In the genomic region with DNA sequence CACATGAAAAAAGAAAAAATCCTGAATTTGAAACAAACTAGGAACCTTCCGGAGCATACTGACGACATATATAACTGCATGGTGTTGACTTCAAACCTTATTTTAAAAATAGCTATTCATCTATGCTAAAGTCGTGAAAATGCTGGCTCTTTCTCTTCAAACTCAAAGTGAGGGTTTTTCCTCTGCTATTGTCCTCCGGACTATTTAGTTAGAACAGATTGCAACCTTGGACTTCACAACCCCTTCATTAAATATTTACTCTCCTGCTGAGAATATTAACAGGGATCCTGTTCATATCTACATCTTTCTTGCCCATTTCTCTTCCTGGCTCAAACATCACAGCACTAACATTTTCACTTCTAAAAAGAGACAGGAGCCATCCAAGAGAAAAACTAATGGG, we compare ENCODE assay signal across 8 mouse cellular contexts.
A peak's percentile ranks its signal among the peaks of the same experiment; 100 is the strongest.
DNase-seq lines count a peak whose midpoint lies in the region; ATAC-seq and TF ChIP-seq lines count a peak whose summit lies in the region.

No protein-coding gene starts in this region.

- H3K9ac ChIP-seq in heart, embryonic 12.5 days: no peak overlapping the region
- H3K9ac ChIP-seq in forebrain, embryonic 13.5 days: peak overlapping the region; percentile 65
- peak overlapping the region; percentile 68 for H3K9ac ChIP-seq in liver, embryonic 14.5 days (replicated peaks)

- no peak for TF ChIP-seq CTCF in liver, embryonic 14.5 days (IDR thresholded peaks at IDR 0.05; ENCODE audit: low read depth)

- 5% methylated on average over 4 of the region's 4 CpGs for WGBS in heart, embryonic 12.5 days
- 3% methylated on average over 4 of the region's 4 CpGs for WGBS in forebrain, embryonic 13.5 days
- WGBS in liver, embryonic 14.5 days (ENCODE audit: insufficient replicate concordance): 3% methylated on average over 4 of the region's 4 CpGs

- DNase-seq in heart, postnatal 36 days: no peak
- DNase-seq in CD4-positive helper T cell, adult 2 months (ENCODE audit: low read depth, low spot score): peak; percentile 5
- no peak for DNase-seq in liver, embryonic 14.5 days (ENCODE audit: low read depth in 3 of 3, low spot score in 3 of 3)
- no peak for DNase-seq in frontal cortex, postnatal 36 days (ENCODE audit: low spot score in 2 of 2)
- DNase-seq in layer of hippocampus, adult 9-10 months (ENCODE audit: low spot score): no peak
- no peak for DNase-seq in thymus, postnatal 10 days (ENCODE audit: low spot score in 2 of 2)

- no peak for TF ChIP-seq EP300 in liver, embryonic 14.5 days (IDR thresholded peaks at IDR 0.05; ENCODE audit: low read depth)

- no peaks in the 10 kb centered on the region for H3K4me1 ChIP-seq in heart, embryonic 12.5 days (replicated peaks)
- H3K4me1 ChIP-seq in forebrain, embryonic 13.5 days: peaks cover 3% of the 10 kb centered on the region
- H3K4me1 ChIP-seq in liver, embryonic 14.5 days (replicated peaks; ENCODE audit: control insufficient read depth in 2 of 2, insufficient read depth in 2 of 2, low read length in 1 of 2): peaks cover 5 to 10% of the 10 kb centered on the region in 2 experiments; a peak in 2 of 4 replicates

- H3K9me3 ChIP-seq in heart, embryonic 12.5 days (replicated peaks): no peaks in the 10 kb centered on the region
- no peaks in the 10 kb centered on the region for H3K9me3 ChIP-seq in forebrain, embryonic 13.5 days (replicated peaks)
- no peaks in the 10 kb centered on the region for H3K9me3 ChIP-seq in liver, embryonic 14.5 days (ENCODE audit: control insufficient read depth, low read length)

- H3K4me2 ChIP-seq in heart, embryonic 12.5 days: peak overlapping the region; percentile 71
- H3K4me2 ChIP-seq in forebrain, embryonic 13.5 days: peak overlapping the region; percentile 61
- peak overlapping the region; percentile 64 for H3K4me2 ChIP-seq in liver, embryonic 14.5 days (ENCODE audit: low read depth)

- no peak for ATAC-seq in heart, embryonic 12.5 days (ENCODE audit: insufficient number of reproducible peaks, low FRiP score)
- ATAC-seq in forebrain, embryonic 13.5 days: no peak
- ATAC-seq in liver, embryonic 14.5 days (ENCODE audit: insufficient read depth): no peak

- H3K27ac ChIP-seq in heart, embryonic 12.5 days (ENCODE audit: poor library complexity, severe bottlenecking): no peak overlapping the region
- H3K27ac ChIP-seq in forebrain, embryonic 13.5 days: no peak overlapping the region
- H3K27ac ChIP-seq in liver, embryonic 14.5 days: no peak overlapping the region

- intact Hi-C loops in heart, postnatal 36 days (cut with DNase I): loop anchor here (5.0 kb wide), 5 partner anchors 89 to 561 kb away; a partner anchor contains a TSS

- no peaks in the 10 kb centered on the region for H3K36me3 ChIP-seq in heart, embryonic 12.5 days
- no peaks in the 10 kb centered on the region for H3K36me3 ChIP-seq in forebrain, embryonic 13.5 days (ENCODE audit: poor library complexity, severe bottlenecking)
- H3K36me3 ChIP-seq in liver, embryonic 14.5 days (replicated peaks; ENCODE audit: control insufficient read depth, insufficient read depth, low read depth): no peaks in the 10 kb centered on the region

- H3K4me3 ChIP-seq in heart, embryonic 12.5 days: peak overlapping the region; percentile 63
- H3K4me3 ChIP-seq in forebrain, embryonic 13.5 days: peak overlapping the region; percentile 56
- peak overlapping the region; percentile 67 to 82 for H3K4me3 ChIP-seq in liver, embryonic 14.5 days (ENCODE audit: insufficient read depth in 1 of 2, low read depth in 2 of 2, low read length in 2 of 2)

- H3K27me3 ChIP-seq in heart, embryonic 12.5 days (replicated peaks): peaks cover 20% of the 10 kb centered on the region
- peaks cover 4% of the 10 kb centered on the region; the same call in 1 of the 2 replicates for H3K27me3 ChIP-seq in forebrain, embryonic 13.5 days
- H3K27me3 ChIP-seq in liver, embryonic 14.5 days (ENCODE audit: control insufficient read depth, insufficient read depth, low read length): no peaks in the 10 kb centered on the region
